Mouse (Mus musculus) midbrain, embryonic 16.5 days (tissue): Measurements from ENCODE around the gene Pde10a. TPM values are rescaled to one million over a fixed set of nuclear protein-coding genes. Genes with fewer than 3 reads are reported as not detected.

Experiments
- ATAC-seq: fragments of 200-750 bp; cut with Nextera tagmentation; 2 replicates; pipeline ENCODE4 v1.8.0; 2017; ENCODE audit warnings: moderate TSS enrichment
- H3K27ac ChIP-seq: fragments of 300-500 bp; sonication (generic); 2 replicates; pipeline ENCODE4 v1.5.1; 2014; ENCODE audit warnings: mild to moderate bottlenecking, low read length, mixed read lengths
- H3K27me3 ChIP-seq: fragments of 300-500 bp; sonication (generic); 2 replicates; pipeline ENCODE4 v1.6.1; 2014; ENCODE audit warnings: low read depth, low read length, mixed read lengths; ENCODE audit not compliant: control insufficient read depth, insufficient read depth
- H3K36me3 ChIP-seq: fragments of 300-500 bp; sonication (generic); 2 replicates; pipeline ENCODE4 v1.6.1; 2014; ENCODE audit warnings: mild to moderate bottlenecking, low read length, moderate library complexity, mixed read lengths; ENCODE audit not compliant: control insufficient read depth, insufficient read depth
- H3K4me1 ChIP-seq: fragments of 300-500 bp; sonication (generic); 2 replicates; pipeline ENCODE4 v1.6.1; 2014; ENCODE audit warnings: mild to moderate bottlenecking, low read length, mixed read lengths; ENCODE audit not compliant: control insufficient read depth, insufficient read depth
- H3K4me2 ChIP-seq: fragments of 300-500 bp; sonication (generic); 2 replicates; pipeline ENCODE4 v1.6.1; 2014; ENCODE audit warnings: mild to moderate bottlenecking, low read length, mixed read lengths
- H3K4me3 ChIP-seq: fragments of 300-500 bp; sonication (generic); 2 replicates; pipeline ENCODE4 v1.5.1; 2014; ENCODE audit warnings: low read depth, mild to moderate bottlenecking, low read length, moderate library complexity, mixed read lengths
- H3K9ac ChIP-seq: fragments of 300-500 bp; sonication (generic); 2 replicates; pipeline ENCODE4 v1.6.1; 2014; ENCODE audit warnings: low read depth, low read length, mixed read lengths
- H3K9me3 ChIP-seq: fragments of 300-500 bp; sonication (generic); replicated peaks from 2 replicates; pipeline ENCODE4 v1.6.1; 2014; ENCODE audit warnings: mild to moderate bottlenecking, low read length, mixed read lengths; ENCODE audit not compliant: control insufficient read depth, poor library complexity, severe bottlenecking
- whole genome bisulfite sequencing: fragments of 180-500 bp; shearing (Covaris S2); extraction: QIAGEN DNeasy Blood & Tissue Kit; methylation state at CpG from one replicate; pipeline ENCODE4 v1.1.7; 2014; 5-methylcytosine and 5-hydroxymethylcytosine counted together
- polyA plus RNA-seq: library from polyadenylated mRNA; unstranded; fragments of >200 nt; fragmentation: Nextera tagmentation; extraction: Ambion mirVana; gene quantifications from 2 replicates; pipeline ENCODE4 v1.2.1, GENCODE M21; 2015

The Pde10a gene
- polyA plus RNA-seq, 1 experiment from 2014 or later = 14.3 TPM

- Histone ChIP-seq H3K36me3 (no peaks in the 10 kb centered on the region), H3K4me1 (peaks cover 28% of the 10 kb centered on the region), H3K4me2 (no peak overlapping the region), H3K27me3 (no peaks in the 10 kb centered on the region), H3K9ac (no peak overlapping the region), H3K27ac (no peak overlapping the region), H3K9me3 (no peaks in the 10 kb centered on the region), H3K4me3 (no peak overlapping the region)
- WGBS = 48% methylated on average over 4 of the region's 4 CpGs
- 0 out of 2 replicates have a peak, but pooled peaks have one; percentile 32 for ATAC-seq
Measured at GRCm38 (mm10) chr17:8842662-8843061, 317.5 kb downstream of the Pde10a start.

- no peak overlapping the region for H3K27ac ChIP-seq
- WGBS = 87% methylated on average over 7 of the region's 7 CpGs
- H3K4me1 ChIP-seq = peaks cover 25% of the 10 kb centered on the region
- H3K4me2 ChIP-seq = no peak overlapping the region
- H3K4me3 ChIP-seq = no peak overlapping the region
- no peak overlapping the region for H3K9ac ChIP-seq
- no peaks in the 10 kb centered on the region for H3K9me3 ChIP-seq
- no peak for ATAC-seq
- no peaks in the 10 kb centered on the region for H3K36me3 ChIP-seq
- H3K27me3 ChIP-seq = no peaks in the 10 kb centered on the region
Measured at GRCm38 (mm10) chr17:8843941-8844340, 318.8 kb downstream of the Pde10a start.

DNA sequence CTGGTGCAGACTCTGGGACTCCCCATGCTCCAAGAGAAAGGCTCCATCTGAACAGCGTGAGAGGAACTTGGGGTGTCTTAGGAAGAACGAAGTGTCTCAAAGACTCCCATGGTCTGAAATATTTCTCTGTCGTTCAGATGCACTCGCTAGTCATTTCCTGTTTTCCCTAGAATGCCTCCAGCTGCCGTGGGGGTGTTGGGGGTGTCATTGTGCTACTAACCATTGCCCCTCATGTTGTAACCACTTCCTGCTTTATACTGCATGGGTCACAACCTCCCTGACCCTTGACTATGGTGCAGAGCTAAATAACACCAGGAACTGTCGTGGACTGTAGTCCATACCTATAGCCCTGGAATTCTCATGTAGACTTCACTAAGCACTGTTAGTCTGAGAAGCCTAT is 321.3 kb downstream of the Pde10a start:
- WGBS = 89% methylated on average over 6 of the region's 6 CpGs
- ATAC-seq = no peak

GRCm38 (mm10) chr17:8847558-8847957 is 322.4 kb downstream of the Pde10a start:
- no peaks in the 10 kb centered on the region for H3K36me3 ChIP-seq
- H3K27ac ChIP-seq = no peak overlapping the region
- H3K9me3 ChIP-seq = no peaks in the 10 kb centered on the region
- no peak overlapping the region for H3K4me2 ChIP-seq
- no peak overlapping the region for H3K9ac ChIP-seq
- H3K4me3 ChIP-seq = no peak overlapping the region
- peaks cover 5% of the 10 kb centered on the region for H3K4me1 ChIP-seq
- no peaks in the 10 kb centered on the region for H3K27me3 ChIP-seq
- 69% methylated on average over 7 of the region's 7 CpGs for WGBS
- no peak for ATAC-seq

More for the DNA sequence above, 321.3 kb downstream of the Pde10a start:
- peaks cover 14% of the 10 kb centered on the region for H3K4me1 ChIP-seq
- no peak overlapping the region for H3K27ac ChIP-seq
- no peaks in the 10 kb centered on the region for H3K9me3 ChIP-seq
- H3K36me3 ChIP-seq = no peaks in the 10 kb centered on the region
- no peaks in the 10 kb centered on the region for H3K27me3 ChIP-seq
- H3K4me2 ChIP-seq = no peak overlapping the region
- H3K4me3 ChIP-seq = no peak overlapping the region
- H3K9ac ChIP-seq = no peak overlapping the region

GRCm38 (mm10) chr17:8851846-8852245 is 326.7 kb downstream of the Pde10a start:
- no peaks in the 10 kb centered on the region for H3K36me3 ChIP-seq
- H3K27ac ChIP-seq = no peak overlapping the region
- no peaks in the 10 kb centered on the region for H3K27me3 ChIP-seq
- no peaks in the 10 kb centered on the region for H3K9me3 ChIP-seq
- H3K4me3 ChIP-seq = no peak overlapping the region
- no peak for ATAC-seq
- WGBS = 73% methylated on average over 6 of the region's 6 CpGs
- H3K9ac ChIP-seq = no peak overlapping the region
- H3K4me2 ChIP-seq = no peak overlapping the region
- H3K4me1 ChIP-seq = peaks cover 6% of the 10 kb centered on the region; the same call in 1 of the 2 replicates

GRCm38 (mm10) chr17:8856430-8857371 is 331.5 kb downstream of the Pde10a start:
- WGBS = 36% methylated on average over 22 of the region's 22 CpGs
- ATAC-seq = 0 out of 2 replicates have a peak, but pooled peaks have one; percentile 31
- no peak overlapping the region for H3K4me3 ChIP-seq

GRCm38 (mm10) chr17:8858636-8859421 is 333.7 kb downstream of the Pde10a start:
- H3K27ac ChIP-seq = peak overlapping the region; percentile 50
- no peak overlapping the region for H3K4me3 ChIP-seq
- no peaks in the 10 kb centered on the region for H3K36me3 ChIP-seq
- peaks cover 21% of the 10 kb centered on the region for H3K4me1 ChIP-seq
- no peak overlapping the region for H3K9ac ChIP-seq
- 48% methylated on average over 23 of the region's 23 CpGs for WGBS
- no peak for ATAC-seq
- no peaks in the 10 kb centered on the region for H3K27me3 ChIP-seq
- peak overlapping the region; percentile 12; the same call in 1 of the 2 replicates for H3K4me2 ChIP-seq
- no peaks in the 10 kb centered on the region for H3K9me3 ChIP-seq

More at GRCm38 (mm10) chr17:8856430-8857371, 331.5 kb downstream of the Pde10a start:
- Histone ChIP-seq H3K4me1 (peaks cover 21% of the 10 kb centered on the region), H3K27me3 (no peaks in the 10 kb centered on the region), H3K27ac (no peak overlapping the region), H3K9ac (no peak overlapping the region), H3K4me2 (peak overlapping the region; percentile 8; the same call in 1 of the 2 replicates), H3K36me3 (no peaks in the 10 kb centered on the region), H3K9me3 (no peaks in the 10 kb centered on the region)

DNA sequence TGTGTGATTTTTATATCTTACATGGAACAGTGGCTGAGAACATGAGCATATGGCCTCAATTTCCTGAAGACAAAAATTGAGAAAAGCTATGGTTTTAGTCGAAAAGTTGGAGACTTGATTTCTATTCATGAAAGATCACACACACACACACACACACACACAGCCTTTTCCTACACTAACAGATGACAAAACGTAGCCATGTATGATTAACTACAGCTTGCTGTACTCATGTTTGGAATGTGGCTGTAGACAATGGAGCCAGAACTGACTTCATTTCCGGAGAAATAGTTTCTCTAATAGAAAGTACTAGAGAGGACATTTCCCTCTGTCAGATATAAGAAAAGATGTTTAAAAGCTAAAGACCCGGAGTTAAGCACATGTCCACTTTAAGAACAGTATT is 334.3 kb downstream of the Pde10a start:
- Histone ChIP-seq H3K4me1 (peaks cover 21% of the 10 kb centered on the region), H3K9ac (no peak overlapping the region), H3K4me3 (no peak overlapping the region), H3K4me2 (no peak overlapping the region), H3K9me3 (no peaks in the 10 kb centered on the region), H3K27me3 (no peaks in the 10 kb centered on the region), H3K36me3 (no peaks in the 10 kb centered on the region), H3K27ac (no peak overlapping the region; the same call in 1 of the 2 replicates)
- no peak for ATAC-seq
- 81% methylated on average over 4 of the region's 4 CpGs for WGBS
